Mouse (Mus musculus) skeletal muscle tissue, postnatal 0 days (tissue): ENCODE measurements around the gene Slc35a3. TPM values are rescaled to one million over a fixed set of nuclear protein-coding genes. Genes with fewer than 3 reads are reported as not detected.

Experiments
- polyA plus RNA-seq: library from polyadenylated mRNA; unstranded; fragments of >200 nt; fragmentation: Nextera tagmentation; extraction: Ambion mirVana; gene quantifications from 2 replicates; pipeline ENCODE4 v1.2.1, GENCODE M21; 2015

Gene Slc35a3
- 4.7 and 5.0 TPM in 2 replicates for polyA plus RNA-seq

GRCm38 (mm10) chr3:116712436-116712881 lies at the start of gene Slc35a3:
Slc35a3 (minus strand) TSS chr3:116712831.

DNA sequence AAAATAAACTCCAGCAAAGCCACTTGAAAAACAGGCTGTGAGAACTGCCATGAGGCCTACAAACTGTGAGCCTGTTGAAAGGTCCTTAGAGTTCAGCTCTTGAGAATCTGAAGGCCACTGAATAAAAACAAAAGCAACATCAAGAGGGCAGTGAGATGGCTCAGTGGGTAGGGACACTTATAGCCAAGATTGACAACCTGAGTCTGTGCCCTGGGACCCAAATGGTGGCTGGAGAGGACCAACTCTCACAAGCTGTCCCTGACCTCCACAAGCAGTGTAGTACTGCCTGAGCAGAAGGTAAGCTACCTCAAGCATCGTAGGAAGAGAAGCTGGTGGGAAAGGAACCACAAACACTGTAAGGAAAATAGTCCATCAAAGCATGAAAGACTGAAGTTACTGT lies 31.5 kb downstream of the Slc35a3 start, which contains the start of gene Gm43191:
Gm43191 (minus strand) TSS at position 101 of the 400 bp plus-strand sequence.

GRCm38 (mm10) chr3:116662463-116662863 lies 50.2 kb downstream of the Slc35a3 start, which contains the start of gene Mfsd14a:
Mfsd14a (minus strand) TSS chr3:116662677.

Other genes starting within 250 kb of the Slc35a3 start
- 35.3 and 40.8 TPM in 2 replicates for gene Rtca, start 204.6 kb downstream of the Slc35a3 start, polyA plus RNA-seq
- gene Dbt, start 199.8 kb downstream of the Slc35a3 start, polyA plus RNA-seq = 8.3 and 15.7 TPM in 2 replicates
- gene Lrrc39, start 149.9 kb downstream of the Slc35a3 start, polyA plus RNA-seq = 37.0 and 38.9 TPM in 2 replicates
- gene Sass6, start 117.8 kb downstream of the Slc35a3 start, polyA plus RNA-seq = 4.2 and 5.0 TPM in 2 replicates
- gene Trmt13, start 98.2 kb downstream of the Slc35a3 start, polyA plus RNA-seq = 12.1 and 12.8 TPM in 2 replicates
- gene Mfsd14a, start 50.2 kb downstream of the Slc35a3 start, polyA plus RNA-seq = 27.6 and 32.1 TPM in 2 replicates
- not detected in 2 replicates for gene Gm43191, start 31.6 kb downstream of the Slc35a3 start, polyA plus RNA-seq
- gene Agl, start 95.3 kb upstream of the Slc35a3 start, polyA plus RNA-seq = 159 and 168 TPM in 2 replicates
- gene Frrs1, start 146.6 kb upstream of the Slc35a3 start, polyA plus RNA-seq = 2.3 and 2.8 TPM in 2 replicates